Mouse (Mus musculus): Measurements from ENCODE around the gene Tbc1d4.

Tbc1d4 gene

GRCm38 (mm10) chr14:101530455-101530854, 78.5 kb downstream of the Tbc1d4 start:
- DNase-seq (ENCODE audit: low spot score): no peak

- no peak for DNase-seq (ENCODE audit: low spot score)
Measured at GRCm38 (mm10) chr14:101529194-101529593, 79.8 kb downstream of the Tbc1d4 start.

GRCm38 (mm10) chr14:101527420-101527996, 81.5 kb downstream of the Tbc1d4 start:
- no peak for DNase-seq (ENCODE audit: low spot score)

- no peak for DNase-seq (ENCODE audit: low spot score)
Measured at GRCm38 (mm10) chr14:101526478-101526877, 82.5 kb downstream of the Tbc1d4 start.

GRCm38 (mm10) chr14:101519964-101520363, 89.0 kb downstream of the Tbc1d4 start:
- no peak for DNase-seq (ENCODE audit: low spot score)

GRCm38 (mm10) chr14:101518259-101518658, 90.7 kb downstream of the Tbc1d4 start:
- no peak for DNase-seq (ENCODE audit: low spot score)

- no peak for DNase-seq (ENCODE audit: low spot score)
Measured at GRCm38 (mm10) chr14:101517801-101518200, 91.2 kb downstream of the Tbc1d4 start.

GRCm38 (mm10) chr14:101517341-101517740, 91.7 kb downstream of the Tbc1d4 start:
- peak; percentile 6 for DNase-seq (ENCODE audit: low spot score)

- DNase-seq (ENCODE audit: low spot score): no peak
Measured at GRCm38 (mm10) chr14:101516864-101517263, 92.1 kb downstream of the Tbc1d4 start.

- DNase-seq (ENCODE audit: low spot score): no peak
Measured at GRCm38 (mm10) chr14:101516031-101516430, 93.0 kb downstream of the Tbc1d4 start.

GRCm38 (mm10) chr14:101515271-101515670, 93.7 kb downstream of the Tbc1d4 start:
- no peak for DNase-seq (ENCODE audit: low spot score)

- no peak for DNase-seq (ENCODE audit: low spot score)
Measured at GRCm38 (mm10) chr14:101514557-101514971, 94.4 kb downstream of the Tbc1d4 start.

- no peak for DNase-seq (ENCODE audit: low spot score)
Measured at GRCm38 (mm10) chr14:101513163-101513562, 95.8 kb downstream of the Tbc1d4 start.

- no peak for DNase-seq (ENCODE audit: low spot score)
Measured at GRCm38 (mm10) chr14:101511410-101511809, 97.6 kb downstream of the Tbc1d4 start.

GRCm38 (mm10) chr14:101510540-101511313, 98.3 kb downstream of the Tbc1d4 start:
- peak; percentile 9 for DNase-seq (ENCODE audit: low spot score)

- DNase-seq (ENCODE audit: low spot score): no peak
Measured at GRCm38 (mm10) chr14:101509759-101510158, 99.2 kb downstream of the Tbc1d4 start.

GRCm38 (mm10) chr14:101507956-101508355, 101.0 kb downstream of the Tbc1d4 start:
- no peak for DNase-seq (ENCODE audit: low spot score)

- no peak for DNase-seq (ENCODE audit: low spot score)
Measured at GRCm38 (mm10) chr14:101507146-101507545, 101.8 kb downstream of the Tbc1d4 start.

- DNase-seq (ENCODE audit: low spot score): no peak
Measured at GRCm38 (mm10) chr14:101505805-101506204, 103.2 kb downstream of the Tbc1d4 start.

- peak; percentile 36 for DNase-seq (ENCODE audit: low spot score)
Measured at GRCm38 (mm10) chr14:101504473-101505200, 104.4 kb downstream of the Tbc1d4 start.

GRCm38 (mm10) chr14:101503168-101503961, 105.6 kb downstream of the Tbc1d4 start:
- DNase-seq (ENCODE audit: low spot score): no peak

- DNase-seq (ENCODE audit: low spot score): no peak
Measured at GRCm38 (mm10) chr14:101501868-101502267, 107.1 kb downstream of the Tbc1d4 start.
